ENCODE assay signal across 8 mouse cellular contexts in genomic region chr3:157534786-157535415, GRCm38 (mm10). TPM values are rescaled to one million over a fixed set of nuclear protein-coding genes. Genes with fewer than 3 reads are reported as not detected.
A peak's percentile ranks its signal among the peaks of the same experiment; 100 is the strongest.
DNase-seq lines count a peak whose midpoint lies in the region; ATAC-seq lines count a peak whose summit lies in the region.

No protein-coding gene starts in this region.

- DNase-seq in neural tube, embryonic 11.5 days (ENCODE audit: low spot score), result peak; percentile 11
- DNase-seq in neural tube, embryonic 10.5 days (ENCODE audit: extremely low spot score, low spot score), result no peak
- DNase-seq in c-Kit-positive CD71-negative TER-119-negative erythroid progenitor cells, embryonic 14.5 days (ENCODE audit: low read depth), result peak; percentile 14
- DNase-seq in splenic B cell, adult 2 months (ENCODE audit: low read depth, low spot score), result peak; percentile 53
- no peak for DNase-seq in yolk sac, embryonic 10.5 days (ENCODE audit: low spot score)
- DNase-seq in cerebellum, adult 18-20 months, result no peak

- peak overlapping the region; percentile 89 for H3K27ac ChIP-seq in neural tube, embryonic 11.5 days (ENCODE audit: low read depth, low read length)
- H3K27ac ChIP-seq in heart, embryonic 16.5 days (ENCODE audit: low read length), result peak overlapping the region; percentile 93
- peak overlapping the region; percentile 92 for H3K27ac ChIP-seq in liver, embryonic 15.5 days (replicated peaks)

- H3K9ac ChIP-seq in neural tube, embryonic 11.5 days (ENCODE audit: low read length), result peak overlapping the region; percentile 93
- peak overlapping the region; percentile 86 for H3K9ac ChIP-seq in heart, embryonic 16.5 days (ENCODE audit: low read length)
- H3K9ac ChIP-seq in liver, embryonic 15.5 days, result peak overlapping the region; percentile 85

- peaks cover 6% of the 10 kb centered on the region; the same call in 1 of the 2 replicates for H3K36me3 ChIP-seq in neural tube, embryonic 11.5 days (ENCODE audit: control insufficient read depth, insufficient read depth, low read length)
- peaks cover 14% of the 10 kb centered on the region for H3K36me3 ChIP-seq in heart, embryonic 16.5 days (ENCODE audit: control insufficient read depth, insufficient read depth)
- peaks cover 34% of the 10 kb centered on the region for H3K36me3 ChIP-seq in liver, embryonic 15.5 days (replicated peaks)
- H3K36me3 ChIP-seq in splenic B cell, adult 2 months (ENCODE audit: control insufficient read depth, insufficient read depth, low read length, poor library complexity, severe bottlenecking), result peaks cover 3% of the 10 kb centered on the region

- peak overlapping the region; percentile 86 for H3K4me3 ChIP-seq in neural tube, embryonic 11.5 days (ENCODE audit: low read depth, low read length)
- peak overlapping the region; percentile 84 for H3K4me3 ChIP-seq in heart, embryonic 16.5 days (ENCODE audit: low read length)
- peak overlapping the region; percentile 96 for H3K4me3 ChIP-seq in liver, embryonic 15.5 days (replicated peaks)

- WGBS in neural tube, embryonic 11.5 days, result 5% methylated on average over 15 of the region's 15 CpGs
- WGBS in heart, embryonic 16.5 days, result 2% methylated on average over 15 of the region's 15 CpGs
- under 1% methylated on average over 15 of the region's 15 CpGs for WGBS in liver, embryonic 15.5 days (ENCODE audit: insufficient replicate concordance)

- peak; percentile 2 for ATAC-seq in neural tube, embryonic 11.5 days (ENCODE audit: insufficient read depth, low FRiP score, low TSS enrichment)
- no peak; the same call in 1 of the 2 replicates for ATAC-seq in heart, embryonic 16.5 days (replicated peaks; ENCODE audit: extremely low read depth, insufficient read depth, low FRiP score)
- ATAC-seq in liver, embryonic 15.5 days (ENCODE audit: insufficient read depth), result peak; percentile 67

- no peaks in the 10 kb centered on the region for H3K9me3 ChIP-seq in neural tube, embryonic 11.5 days (ENCODE audit: control insufficient read depth, low read length)
- H3K9me3 ChIP-seq in heart, embryonic 16.5 days (replicated peaks; ENCODE audit: control insufficient read depth, low read length), result peaks cover 9% of the 10 kb centered on the region
- no peaks in the 10 kb centered on the region for H3K9me3 ChIP-seq in liver, embryonic 15.5 days (replicated peaks)

- peaks cover 2% of the 10 kb centered on the region; the same call in 1 of the 2 replicates for H3K27me3 ChIP-seq in neural tube, embryonic 11.5 days (ENCODE audit: control insufficient read depth, insufficient read depth, low read length)
- peaks cover 24% of the 10 kb centered on the region for H3K27me3 ChIP-seq in heart, embryonic 16.5 days (ENCODE audit: control insufficient read depth, insufficient read depth, low read length)
- H3K27me3 ChIP-seq in liver, embryonic 15.5 days, result peaks cover 30% of the 10 kb centered on the region
- H3K27me3 ChIP-seq in splenic B cell, adult 2 months (ENCODE audit: control insufficient read depth, insufficient read depth, low read length, poor library complexity, severe bottlenecking), result no peaks in the 10 kb centered on the region

- H3K4me2 ChIP-seq in neural tube, embryonic 11.5 days (ENCODE audit: low read depth), result peak overlapping the region; percentile 71
- H3K4me2 ChIP-seq in heart, embryonic 16.5 days (ENCODE audit: low read depth, low read length), result peak overlapping the region; percentile 74
- peak overlapping the region; percentile 81 for H3K4me2 ChIP-seq in liver, embryonic 15.5 days

- peaks cover 2% of the 10 kb centered on the region; the same call in 1 of the 2 replicates for H3K4me1 ChIP-seq in neural tube, embryonic 11.5 days (ENCODE audit: control insufficient read depth, insufficient read depth, low read length)
- H3K4me1 ChIP-seq in heart, embryonic 16.5 days (ENCODE audit: control insufficient read depth, insufficient read depth, low read length), result peaks cover 6% of the 10 kb centered on the region; the same call in 1 of the 2 replicates
- H3K4me1 ChIP-seq in liver, embryonic 15.5 days (replicated peaks), result peaks cover 21% of the 10 kb centered on the region

RNA-seq across cellular contexts. Expression of gene Zranb2, which starts 0.9 kb away (rescaled TPM):
- 149 and 155 TPM in 2 replicates for polyA plus RNA-seq in neural tube, embryonic 11.5 days (2014; fragmentation: Nextera tagmentation; extraction: Ambion mirVana)
- polyA plus RNA-seq in heart, embryonic 16.5 days (2015; fragmentation: Nextera tagmentation; extraction: Ambion mirVana), result 56.6 and 62.0 TPM in 2 replicates
- 33.4 and 38.5 TPM in 2 replicates for polyA plus RNA-seq in liver, embryonic 15.5 days (2015; fragmentation: Nextera tagmentation; extraction: Ambion mirVana)

RNA-seq across cellular contexts. Expression of gene Ptger3, which starts 31.8 kb away (rescaled TPM):
- 0.70 and 1.0 TPM in 2 replicates for polyA plus RNA-seq in neural tube, embryonic 11.5 days (2014; fragmentation: Nextera tagmentation; extraction: Ambion mirVana)
- polyA plus RNA-seq in heart, embryonic 16.5 days (2015; fragmentation: Nextera tagmentation; extraction: Ambion mirVana), result 3.2 and 3.6 TPM in 2 replicates
- polyA plus RNA-seq in liver, embryonic 15.5 days (2015; fragmentation: Nextera tagmentation; extraction: Ambion mirVana), result 2.3 and 2.8 TPM in 2 replicates

Comparison
In these comparisons a context has a peak if more than half of its experiments do, and no peak if none do; other contexts are left out.
1. DNase-seq: peak in neural tube, embryonic 11.5 days (single experiment), c-Kit-positive CD71-negative TER-119-negative erythroid progenitor cells, embryonic 14.5 days (single experiment) and splenic B cell, adult 2 months (single experiment); none in neural tube, embryonic 10.5 days (single experiment), yolk sac, embryonic 10.5 days (single experiment) and cerebellum, adult 18-20 months (0 of 2).
2. Peak in every context shown above with its lines, with median percentiles within 50 percentile points of each other: H3K27ac ChIP-seq, H3K4me2 ChIP-seq, H3K4me3 ChIP-seq and H3K9ac ChIP-seq.